Mouse (Mus musculus): ENCODE results near the gene Zp2.

- no peak for TF ChIP-seq CTCF (IDR thresholded peaks at IDR 0.05; ENCODE audit: borderline replicate concordance, insufficient read depth, low read length)
- no peak for TF ChIP-seq POLR2A (IDR thresholded peaks at IDR 0.05; ENCODE audit: low read depth, low read length)
Measured at GRCm38 (mm10) chr7:120189369-120190149, 44.5 kb upstream of the Zp2 start.
